Mouse (Mus musculus) lung, embryonic 14.5 days (tissue): ENCODE data around the gene Psd. TPM values are rescaled to one million over a fixed set of nuclear protein-coding genes. Genes with fewer than 3 reads are reported as not detected.

Experiments
- ATAC-seq: fragments of 200-750 bp; cut with Nextera tagmentation; 2 replicates; pipeline ENCODE4 v1.8.0; 2017; ENCODE audit warnings: mild to moderate bottlenecking, moderate TSS enrichment, moderate library complexity; ENCODE audit not compliant: insufficient read depth
- DNase-seq: peaks from one replicate; pipeline ENCODE4 v3.0.0-alpha.2; 2015
- H3K27ac ChIP-seq: fragments of 300-500 bp; sonication (generic); 2 replicates; pipeline ENCODE4 v1.5.1; 2014; ENCODE audit warnings: low read depth, mild to moderate bottlenecking, moderate library complexity
- H3K27me3 ChIP-seq: fragments of 300-500 bp; sonication (generic); 2 replicates; pipeline ENCODE4 v1.6.1; 2014; ENCODE audit warnings: low read length, control low read depth; ENCODE audit not compliant: insufficient read depth
- H3K36me3 ChIP-seq: fragments of 300-500 bp; sonication (generic); 2 replicates; pipeline ENCODE4 v1.6.1; 2014; ENCODE audit warnings: control low read depth; ENCODE audit not compliant: insufficient read depth
- H3K4me1 ChIP-seq: fragments of 300-500 bp; sonication (generic); 2 replicates; pipeline ENCODE4 v1.6.1; 2014; ENCODE audit warnings: antibody characterized with exemption, control low read depth; ENCODE audit not compliant: insufficient read depth
- H3K4me2 ChIP-seq: fragments of 300-500 bp; sonication (generic); 2 replicates; pipeline ENCODE4 v1.6.1; 2014; ENCODE audit warnings: mild to moderate bottlenecking
- H3K4me3 ChIP-seq: fragments of 300-500 bp; sonication (generic); 2 replicates; pipeline ENCODE4 v1.5.1; 2014; ENCODE audit warnings: low read depth, low read length
- H3K9ac ChIP-seq: fragments of 300-500 bp; sonication (generic); 2 replicates; pipeline ENCODE4 v1.6.1; 2014
- H3K9me3 ChIP-seq: fragments of 300-500 bp; sonication (generic); 2 replicates; pipeline ENCODE4 v1.6.1; 2016; ENCODE audit warnings: low read depth, low read length, control low read depth
- CTCF ChIP-seq: IDR thresholded peaks from 2 replicates; pipeline ENCODE4 v1.5.1; 2016; ENCODE audit warnings: antibody characterized with exemption, low read depth
- WGBS: fragments of 180-500 bp; shearing (Covaris S2); extraction: QIAGEN DNeasy Blood & Tissue Kit; methylation state at CpG from one replicate; pipeline ENCODE4 v1.1.7; 2014; 5-methylcytosine and 5-hydroxymethylcytosine counted together
- polyA plus RNA-seq: library from polyadenylated mRNA; unstranded; fragments of >200 nt; fragmentation: Nextera tagmentation; extraction: Ambion mirVana; gene quantifications from 2 replicates; pipeline ENCODE4 v1.2.1, GENCODE M21; 2014

Gene Psd
- polyA plus RNA-seq, 1 experiment from 2014 or later: 9.9 TPM

- DNase-seq (no peak), ATAC-seq (no peak)
- peaks cover 64% of the 10 kb centered on the region for H3K27me3 ChIP-seq
- peaks cover 8% of the 10 kb centered on the region; the same call in 1 of the 2 replicates for H3K36me3 ChIP-seq
- TF ChIP-seq CTCF: no peak
- 31% methylated on average over 14 of the region's 14 CpGs for WGBS
- H3K9me3 ChIP-seq: no peaks in the 10 kb centered on the region
- no peaks in the 10 kb centered on the region for H3K4me1 ChIP-seq
- no peak overlapping the region for H3K4me3 ChIP-seq
- H3K9ac ChIP-seq: no peak overlapping the region
- peak overlapping the region; percentile 5; the same call in 1 of the 2 replicates for H3K4me2 ChIP-seq
- H3K27ac ChIP-seq: 0 out of 2 replicates have a peak overlapping the region, but pooled peaks have one; percentile 21
These were observed 11.8 kb downstream of the Psd start for GRCm38 (mm10) chr19:46314872-46315742.

GRCm38 (mm10) chr19:46314151-46314601, 12.8 kb downstream of the Psd start:
- no peak for ATAC-seq
- WGBS: 12% methylated on average over 18 of the region's 18 CpGs
- Histone ChIP-seq H3K9ac (no peak overlapping the region), H3K4me3 (no peak overlapping the region), H3K4me1 (no peaks in the 10 kb centered on the region), H3K4me2 (peak overlapping the region; percentile 31; the same call in 1 of the 2 replicates), H3K27me3 (peaks cover 54% of the 10 kb centered on the region), H3K9me3 (no peaks in the 10 kb centered on the region), H3K36me3 (peaks cover 15% of the 10 kb centered on the region; the same call in 1 of the 2 replicates), H3K27ac (no peak overlapping the region)
- TF ChIP-seq CTCF: no peak
- no peak for DNase-seq

GRCm38 (mm10) chr19:46313591-46313990, 13.4 kb downstream of the Psd start:
- 65% methylated on average over 6 of the region's 6 CpGs for WGBS
- Histone ChIP-seq H3K9me3 (no peaks in the 10 kb centered on the region), H3K9ac (no peak overlapping the region), H3K4me3 (no peak overlapping the region), H3K27ac (no peak overlapping the region), H3K36me3 (peaks cover 15% of the 10 kb centered on the region; the same call in 1 of the 2 replicates), H3K27me3 (peaks cover 48% of the 10 kb centered on the region), H3K4me1 (no peaks in the 10 kb centered on the region), H3K4me2 (no peak overlapping the region)
- DNase-seq (no peak), ATAC-seq (no peak)
- TF ChIP-seq CTCF: no peak

GRCm38 (mm10) chr19:46313116-46313515, 13.8 kb downstream of the Psd start:
- ATAC-seq: no peak
- peaks cover 44% of the 10 kb centered on the region for H3K27me3 ChIP-seq
- no peak overlapping the region for H3K4me2 ChIP-seq

GRCm38 (mm10) chr19:46312566-46312965, 14.4 kb downstream of the Psd start:
- H3K27me3 ChIP-seq: peaks cover 40% of the 10 kb centered on the region
- ATAC-seq (no peak), DNase-seq (no peak)
- no peak for TF ChIP-seq CTCF
- no peak overlapping the region for H3K27ac ChIP-seq
- whole genome bisulfite sequencing: 88% methylated on average over 21 of the region's 21 CpGs
- no peak overlapping the region for H3K9ac ChIP-seq
- H3K4me3 ChIP-seq: no peak overlapping the region
- H3K36me3 ChIP-seq: peaks cover 15% of the 10 kb centered on the region; the same call in 1 of the 2 replicates
- no peaks in the 10 kb centered on the region for H3K4me1 ChIP-seq
- H3K9me3 ChIP-seq: no peaks in the 10 kb centered on the region
- no peak overlapping the region for H3K4me2 ChIP-seq

More at GRCm38 (mm10) chr19:46313116-46313515, 13.8 kb downstream of the Psd start:
- Histone ChIP-seq H3K9me3 (no peaks in the 10 kb centered on the region), H3K27ac (no peak overlapping the region), H3K9ac (no peak overlapping the region), H3K4me3 (no peak overlapping the region), H3K36me3 (peaks cover 15% of the 10 kb centered on the region; the same call in 1 of the 2 replicates), H3K4me1 (no peaks in the 10 kb centered on the region)
- 86% methylated on average over 9 of the region's 9 CpGs for WGBS
- TF ChIP-seq CTCF: no peak
- no peak for DNase-seq

- ATAC-seq (no peak), DNase-seq (no peak)
- no peaks in the 10 kb centered on the region for H3K9me3 ChIP-seq
- WGBS: 85% methylated on average over 9 of the region's 9 CpGs
- H3K9ac ChIP-seq: no peak overlapping the region
- no peak overlapping the region for H3K27ac ChIP-seq
- H3K36me3 ChIP-seq: peaks cover 15% of the 10 kb centered on the region; the same call in 1 of the 2 replicates
- peaks cover 28% of the 10 kb centered on the region for H3K27me3 ChIP-seq
- H3K4me2 ChIP-seq: no peak overlapping the region
- no peaks in the 10 kb centered on the region for H3K4me1 ChIP-seq
- TF ChIP-seq CTCF: no peak
- H3K4me3 ChIP-seq: no peak overlapping the region
These were observed 15.6 kb downstream of the Psd start for GRCm38 (mm10) chr19:46311341-46311740.

- Histone ChIP-seq H3K27me3 (peaks cover 22% of the 10 kb centered on the region), H3K4me1 (0 out of 2 replicates have a peak, but pooled peaks cover 3% of the 10 kb centered on the region), H3K4me3 (no peak overlapping the region), H3K4me2 (no peak overlapping the region), H3K36me3 (peaks cover 15% of the 10 kb centered on the region; the same call in 1 of the 2 replicates), H3K9ac (no peak overlapping the region), H3K9me3 (no peaks in the 10 kb centered on the region), H3K27ac (no peak overlapping the region)
- ATAC-seq: no peak
- 85% methylated on average over 12 of the region's 12 CpGs for WGBS
- TF ChIP-seq CTCF: no peak
- no peak for DNase-seq
These were observed 16.6 kb downstream of the Psd start for GRCm38 (mm10) chr19:46310312-46310865.
